Mouse (Mus musculus): Measurements from ENCODE around the gene Foxn4.

GRCm38 (mm10) chr5:114269984-114270383 is 3.6 kb downstream of the Foxn4 start:
- TF ChIP-seq CTCF (IDR thresholded peaks at IDR 0.05; ENCODE audit: low read depth): no peak
- TF ChIP-seq EP300 (IDR thresholded peaks at IDR 0.05; ENCODE audit: low read depth): no peak

Measured in liver, embryonic 14.5 days (tissue).